Mouse (Mus musculus) heart, embryonic 16.5 days (tissue): ENCODE results near the gene Dcdc2a. TPM values are rescaled to one million over a fixed set of nuclear protein-coding genes. Genes with fewer than 3 reads are reported as not detected.

Experiments
- ATAC-seq: fragments of 200-750 bp; cut with Nextera tagmentation; replicated peaks from 2 replicates; pipeline ENCODE4 v1.8.0; 2017; ENCODE audit warnings: moderate number of reproducible peaks; ENCODE audit not compliant: insufficient read depth, low FRiP score; ENCODE audit errors: extremely low read depth
- H3K27ac ChIP-seq: fragments of 300-500 bp; sonication (generic); 2 replicates; pipeline ENCODE4 v1.5.1; 2014; ENCODE audit warnings: mild to moderate bottlenecking, low read length, control low read depth, moderate library complexity
- H3K27me3 ChIP-seq: fragments of 300-500 bp; sonication (generic); 2 replicates; pipeline ENCODE4 v1.6.1; 2014; ENCODE audit warnings: low read length, mixed read lengths; ENCODE audit not compliant: control insufficient read depth, insufficient read depth
- H3K36me3 ChIP-seq: fragments of 300-500 bp; sonication (generic); 2 replicates; pipeline ENCODE4 v1.6.1; 2014; ENCODE audit not compliant: control insufficient read depth, insufficient read depth
- H3K4me1 ChIP-seq: fragments of 300-500 bp; sonication (generic); 2 replicates; pipeline ENCODE4 v1.6.1; 2014; ENCODE audit warnings: low read length, mixed read lengths; ENCODE audit not compliant: control insufficient read depth, insufficient read depth
- H3K4me2 ChIP-seq: fragments of 300-500 bp; sonication (generic); 2 replicates; pipeline ENCODE4 v1.6.1; 2014; ENCODE audit warnings: low read depth, mild to moderate bottlenecking, control low read depth, low read length
- H3K4me3 ChIP-seq: fragments of 300-500 bp; sonication (generic); 2 replicates; pipeline ENCODE4 v1.5.1; 2014; ENCODE audit warnings: mild to moderate bottlenecking, control low read depth, low read length
- H3K9ac ChIP-seq: fragments of 300-500 bp; sonication (generic); 2 replicates; pipeline ENCODE4 v1.6.1; 2014; ENCODE audit warnings: low read length, control low read depth
- H3K9me3 ChIP-seq: fragments of 300-500 bp; sonication (generic); replicated peaks from 2 replicates; pipeline ENCODE4 v1.6.1; 2016; ENCODE audit warnings: low read length; ENCODE audit not compliant: control insufficient read depth
- WGBS: fragments of 180-500 bp; shearing (Covaris S2); extraction: QIAGEN DNeasy Blood & Tissue Kit; methylation state at CpG from one replicate; pipeline ENCODE4 v1.1.7; 2014; 5-methylcytosine and 5-hydroxymethylcytosine counted together
- polyA plus RNA-seq: library from polyadenylated mRNA; unstranded; fragments of >200 nt; fragmentation: Nextera tagmentation; extraction: Ambion mirVana; gene quantifications from 2 replicates; pipeline ENCODE4 v1.2.1, GENCODE M21; 2015

Gene Dcdc2a
- polyA plus RNA-seq, 1 experiment from 2014 or later, result 1.0 TPM

DNA sequence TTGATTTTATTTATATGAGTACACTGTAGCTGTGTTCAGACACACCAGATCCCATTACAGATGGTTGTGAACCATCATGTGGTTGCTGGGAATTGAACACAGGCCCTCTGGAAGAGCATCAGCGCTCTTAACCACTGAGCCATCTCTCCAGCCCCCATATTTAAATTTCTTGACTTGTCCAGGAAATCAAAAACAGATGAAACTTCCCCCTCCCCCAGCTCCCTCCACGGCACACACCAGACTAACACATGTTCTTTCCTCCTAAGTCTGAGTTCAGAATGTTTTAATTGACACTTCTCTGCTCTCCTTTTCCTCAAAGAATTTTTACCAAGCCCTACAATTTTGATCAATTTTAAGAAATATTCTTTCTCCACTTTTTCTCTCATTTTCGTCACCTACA is 113.1 kb downstream of the Dcdc2a start:
- H3K27me3 ChIP-seq, result no peaks in the 10 kb centered on the region
- H3K9me3 ChIP-seq, result no peaks in the 10 kb centered on the region
- H3K36me3 ChIP-seq, result no peaks in the 10 kb centered on the region
- no peak overlapping the region for H3K27ac ChIP-seq
- WGBS, result 73% methylated on average over 3 of the region's 3 CpGs
- H3K9ac ChIP-seq, result no peak overlapping the region
- no peaks in the 10 kb centered on the region for H3K4me1 ChIP-seq
- H3K4me2 ChIP-seq, result no peak overlapping the region
- no peak for ATAC-seq
- H3K4me3 ChIP-seq, result no peak overlapping the region

GRCm38 (mm10) chr13:25177835-25178234 is 122.0 kb downstream of the Dcdc2a start:
- Histone ChIP-seq H3K9ac (no peak overlapping the region), H3K27ac (no peak overlapping the region), H3K9me3 (no peaks in the 10 kb centered on the region), H3K4me3 (no peak overlapping the region), H3K4me2 (no peak overlapping the region), H3K4me1 (peaks cover 5% of the 10 kb centered on the region; the same call in 1 of the 2 replicates), H3K27me3 (no peaks in the 10 kb centered on the region), H3K36me3 (no peaks in the 10 kb centered on the region)
- no peak for ATAC-seq
- 91% methylated on average over 1 of the region's 1 CpGs for WGBS

DNA sequence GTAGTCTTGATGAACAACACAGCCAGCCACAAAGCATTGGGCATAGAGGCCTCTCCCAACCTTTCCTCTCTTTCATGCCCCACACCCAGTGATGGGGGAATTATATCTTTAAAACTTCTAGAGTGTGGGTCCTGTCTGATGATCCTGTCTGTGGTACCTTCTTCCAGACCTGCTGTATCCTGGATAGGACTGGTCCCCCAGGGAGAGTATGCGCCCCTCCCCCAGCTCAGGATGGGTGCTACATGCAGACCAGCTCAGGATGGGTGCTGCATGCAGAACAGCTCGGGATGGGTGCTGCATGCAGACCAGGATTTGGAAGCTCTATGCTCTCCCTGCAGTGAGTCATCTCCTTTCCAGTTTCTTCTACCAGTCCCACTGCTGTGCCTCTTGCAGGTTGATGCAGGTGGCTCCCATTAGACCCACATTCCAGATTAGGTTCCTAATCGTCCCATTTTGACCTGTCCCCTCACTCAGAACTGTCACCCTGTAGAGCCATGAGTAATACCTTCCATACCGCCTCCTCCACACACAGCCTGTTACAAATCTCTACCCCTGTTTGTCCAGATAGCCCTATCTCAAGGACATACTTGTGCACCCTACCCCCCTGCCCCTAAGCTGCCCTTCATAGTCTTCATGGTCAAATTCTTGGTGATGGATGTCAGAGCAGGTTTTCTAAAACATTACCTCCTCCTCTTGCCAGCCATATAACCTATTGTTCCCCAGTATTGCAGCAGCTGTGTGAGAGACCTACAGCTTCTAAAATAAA is 122.6 kb downstream of the Dcdc2a start:
- H3K36me3 ChIP-seq, result no peaks in the 10 kb centered on the region
- no peaks in the 10 kb centered on the region for H3K27me3 ChIP-seq
- no peak overlapping the region for H3K4me3 ChIP-seq
- WGBS, result 59% methylated on average over 4 of the region's 4 CpGs
- H3K9ac ChIP-seq, result no peak overlapping the region
- peaks cover 5% of the 10 kb centered on the region; the same call in 1 of the 2 replicates for H3K4me1 ChIP-seq
- peak overlapping the region; percentile 72 for H3K27ac ChIP-seq
- no peak overlapping the region for H3K4me2 ChIP-seq
- H3K9me3 ChIP-seq, result no peaks in the 10 kb centered on the region
- ATAC-seq, result peak; percentile 35; the same call in 1 of the 2 replicates

- Histone ChIP-seq H3K9me3 (no peaks in the 10 kb centered on the region), H3K27me3 (no peaks in the 10 kb centered on the region), H3K4me2 (peak overlapping the region; percentile 41; the same call in 1 of the 2 replicates), H3K4me3 (no peak overlapping the region), H3K27ac (no peak overlapping the region), H3K9ac (no peak overlapping the region), H3K36me3 (no peaks in the 10 kb centered on the region), H3K4me1 (peaks cover 5% of the 10 kb centered on the region)
- 43% methylated on average over 7 of the region's 7 CpGs for WGBS
- no peak for ATAC-seq
Observed at GRCm38 (mm10) chr13:25186436-25187325, 130.9 kb downstream of the Dcdc2a start.

- Histone ChIP-seq H3K4me3 (no peak overlapping the region), H3K9ac (no peak overlapping the region), H3K27ac (no peak overlapping the region), H3K9me3 (no peaks in the 10 kb centered on the region), H3K4me1 (peaks cover 5% of the 10 kb centered on the region), H3K27me3 (no peaks in the 10 kb centered on the region), H3K36me3 (no peaks in the 10 kb centered on the region), H3K4me2 (peak overlapping the region; percentile 41; the same call in 1 of the 2 replicates)
- no peak for ATAC-seq
- WGBS, result 9% methylated on average over 6 of the region's 6 CpGs
Observed at GRCm38 (mm10) chr13:25187326-25187710, 131.5 kb downstream of the Dcdc2a start.

- Histone ChIP-seq H3K9me3 (no peaks in the 10 kb centered on the region), H3K4me1 (peaks cover 5% of the 10 kb centered on the region), H3K4me2 (no peak overlapping the region), H3K27me3 (no peaks in the 10 kb centered on the region), H3K36me3 (no peaks in the 10 kb centered on the region), H3K27ac (no peak overlapping the region), H3K9ac (no peak overlapping the region), H3K4me3 (no peak overlapping the region)
- WGBS, result 61% methylated on average over 11 of the region's 11 CpGs
- ATAC-seq, result no peak
Observed at GRCm38 (mm10) chr13:25189419-25190144, 133.8 kb downstream of the Dcdc2a start.

- Histone ChIP-seq H3K4me3 (no peak overlapping the region), H3K27me3 (no peaks in the 10 kb centered on the region)
- 76% methylated on average over 3 of the region's 3 CpGs for WGBS
Observed at GRCm38 (mm10) chr13:25190218-25190617, 134.4 kb downstream of the Dcdc2a start.

GRCm38 (mm10) chr13:25195706-25196105 is 139.9 kb downstream of the Dcdc2a start:
- Histone ChIP-seq H3K4me3 (no peak overlapping the region), H3K4me2 (no peak overlapping the region), H3K36me3 (no peaks in the 10 kb centered on the region), H3K4me1 (no peaks in the 10 kb centered on the region), H3K9me3 (no peaks in the 10 kb centered on the region), H3K27me3 (no peaks in the 10 kb centered on the region), H3K9ac (no peak overlapping the region), H3K27ac (no peak overlapping the region)
- WGBS, result 84% methylated on average over 10 of the region's 10 CpGs
- no peak for ATAC-seq

More at GRCm38 (mm10) chr13:25190218-25190617, 134.4 kb downstream of the Dcdc2a start:
- Histone ChIP-seq H3K4me2 (no peak overlapping the region), H3K27ac (no peak overlapping the region), H3K9me3 (no peaks in the 10 kb centered on the region), H3K9ac (no peak overlapping the region), H3K4me1 (peaks cover 5% of the 10 kb centered on the region), H3K36me3 (no peaks in the 10 kb centered on the region)
- no peak for ATAC-seq
